Mouse (Mus musculus) MEL (cell line): Measurements from ENCODE around the gene Lrba. TPM values are rescaled to one million over a fixed set of nuclear protein-coding genes. Genes with fewer than 3 reads are reported as not detected.

ENCODE experiments used
- DNase-seq: peaks from one replicate; pipeline ENCODE4 v3.0.0; 2011; ENCODE audit warnings: low read depth, low spot score
- H3K27ac ChIP-seq: 2 replicates; pipeline ENCODE4 v1.5.1; 2012; ENCODE audit warnings: low read depth, mild to moderate bottlenecking, control low read depth, low read length, moderate library complexity; ENCODE audit not compliant: control insufficient read depth
- H3K27me3 ChIP-seq, 2 experiments: fragments of 150-350 bp in 1 of 2; sonication (generic) in 1 of 2; 2 replicates each; pipeline ENCODE4 v1.6.1; 2012; ENCODE audit warnings: low read length in 2 of 2, mild to moderate bottlenecking in 2 of 2, improper control_type of control experiment in 1 of 2, moderate library complexity in 1 of 2; ENCODE audit not compliant: insufficient read depth in 2 of 2, control insufficient read depth in 1 of 2
- H3K36me3 ChIP-seq, 2 experiments: 2 replicates each; pipeline ENCODE4 v1.6.1; 2012 to 2014; ENCODE audit warnings: low read length in 2 of 2, improper control_type of control experiment in 1 of 2, inconsistent platforms in 1 of 2, mild to moderate bottlenecking in 1 of 2; ENCODE audit not compliant: insufficient read depth in 2 of 2, control insufficient read depth in 1 of 2
- H3K4me1 ChIP-seq, 2 experiments: fragments of 150-350 bp in 1 of 2; sonication (generic) in 1 of 2; 2 replicates each; pipeline ENCODE4 v1.6.1; 2012; ENCODE audit warnings: low read length in 2 of 2, improper control_type of control experiment in 1 of 2, mild to moderate bottlenecking in 1 of 2; ENCODE audit not compliant: insufficient read depth in 2 of 2, control insufficient read depth in 1 of 2
- H3K4me3 ChIP-seq, 2 experiments: fragments of 150-350 bp in 1 of 2; sonication (generic) in 1 of 2; 2 replicates each; pipeline ENCODE4 v1.5.1; 2012; ENCODE audit warnings: low read depth in 2 of 2, low read length in 2 of 2, mild to moderate bottlenecking in 2 of 2, moderate library complexity in 2 of 2, control low read depth in 1 of 2, improper control_type of control experiment in 1 of 2; ENCODE audit not compliant: control insufficient read depth in 1 of 2, insufficient read depth in 1 of 2
- H3K79me2 ChIP-seq: 2 replicates; pipeline ENCODE4 v1.6.1; 2012; ENCODE audit warnings: mild to moderate bottlenecking, low read length, moderate library complexity; ENCODE audit not compliant: control insufficient read depth, poor library complexity, insufficient read depth
- H3K9ac ChIP-seq: 2 replicates; pipeline ENCODE4 v1.6.1; 2012; ENCODE audit warnings: low read depth, mild to moderate bottlenecking, control low read depth, low read length, moderate library complexity; ENCODE audit not compliant: control insufficient read depth, poor library complexity, severe bottlenecking
- H3K9me3 ChIP-seq: fragments of 150-350 bp; sonication (generic); replicated peaks from 2 replicates; pipeline ENCODE4 v1.6.1; 2012; ENCODE audit warnings: mild to moderate bottlenecking, low read length, improper control_type of control experiment, moderate library complexity; ENCODE audit not compliant: insufficient read depth
- ELF1 ChIP-seq: IDR thresholded peaks from 2 replicates; pipeline ENCODE4 v1.6.1; 2014; ENCODE audit warnings: low read depth, mild to moderate bottlenecking, inconsistent platforms, low read length, improper control_type of control experiment, moderate library complexity
- EP300 ChIP-seq, 2 experiments: IDR thresholded peaks; 2 replicates each; pipeline ENCODE4 v1.6.1; 2011; ENCODE audit warnings: improper control_type of control experiment in 2 of 2, low read length in 2 of 2, low read depth in 1 of 2, mild to moderate bottlenecking in 1 of 2
- GATA1 ChIP-seq: IDR thresholded peaks from 2 replicates; pipeline ENCODE4 v1.6.1; 2011; ENCODE audit warnings: low read depth, low read length, improper control_type of control experiment
- MAFK ChIP-seq: IDR thresholded peaks from 2 replicates; pipeline ENCODE4 v1.6.1; 2011; ENCODE audit warnings: low read depth, mild to moderate bottlenecking, low read length, improper control_type of control experiment, borderline replicate concordance
- MYC ChIP-seq: IDR thresholded peaks from 2 replicates; pipeline ENCODE4 v1.6.1; 2011; ENCODE audit warnings: low read depth, mild to moderate bottlenecking, low read length, improper control_type of control experiment, moderate library complexity
- POLR2A ChIP-seq, 2 experiments: IDR thresholded peaks; 2 replicates each; pipeline ENCODE4 v1.6.1; 2011 to 2012; ENCODE audit warnings: low read length in 2 of 2, mild to moderate bottlenecking in 2 of 2, control low read depth in 1 of 2, improper control_type of control experiment in 1 of 2, low read depth in 1 of 2, moderate library complexity in 1 of 2; ENCODE audit not compliant: control insufficient read depth in 1 of 2, insufficient read depth in 1 of 2, poor library complexity in 1 of 2
- POLR2AphosphoS5 ChIP-seq: IDR thresholded peaks from 2 replicates; pipeline ENCODE4 v1.6.1; 2012; ENCODE audit warnings: low read depth, borderline replicate concordance, mild to moderate bottlenecking, inconsistent platforms, low read length, moderate library complexity, mixed read lengths
- RCOR1 ChIP-seq: IDR thresholded peaks from 2 replicates; pipeline ENCODE4 v1.6.1; 2012; ENCODE audit warnings: low read depth, mild to moderate bottlenecking, inconsistent platforms, low read length, improper control_type of control experiment
- SIN3A ChIP-seq: IDR thresholded peaks from 2 replicates; pipeline ENCODE4 v1.6.1; 2012; ENCODE audit warnings: low read length, improper control_type of control experiment, inconsistent platforms
- SMC3 ChIP-seq: IDR thresholded peaks from 2 replicates; pipeline ENCODE4 v1.6.1; 2011; ENCODE audit warnings: low read depth, low read length, improper control_type of control experiment
- TBP ChIP-seq: IDR thresholded peaks from 2 replicates; pipeline ENCODE4 v1.8.0; 2011; ENCODE audit warnings: low read depth, low read length, improper control_type of control experiment
- USF1 ChIP-seq: IDR thresholded peaks from 2 replicates; pipeline ENCODE4 v1.6.1; 2014; ENCODE audit warnings: low read depth, mild to moderate bottlenecking, inconsistent platforms, low read length, improper control_type of control experiment, moderate library complexity
- USF2 ChIP-seq, 2 experiments: IDR thresholded peaks; 2 replicates each; pipeline ENCODE4 v1.6.1; 2011 to 2012; ENCODE audit warnings: improper control_type of control experiment in 2 of 2, low read length in 2 of 2, borderline replicate concordance in 1 of 2, inconsistent platforms in 1 of 2, low read depth in 1 of 2, mild to moderate bottlenecking in 1 of 2; ENCODE audit not compliant: insufficient read depth in 1 of 2
- ZC3H11A ChIP-seq: IDR thresholded peaks from 2 replicates; pipeline ENCODE4 v1.6.1; 2012; ENCODE audit warnings: low read depth, mild to moderate bottlenecking, inconsistent platforms, low read length, improper control_type of control experiment
- ZMIZ1 ChIP-seq: IDR thresholded peaks from 2 replicates; pipeline ENCODE4 v1.6.1; 2012; ENCODE audit warnings: low read depth, mild to moderate bottlenecking, inconsistent platforms, low read length, improper control_type of control experiment, moderate library complexity
- ZNF384 ChIP-seq: IDR thresholded peaks from 2 replicates; pipeline ENCODE4 v1.6.1; 2012; ENCODE audit warnings: low read depth, mild to moderate bottlenecking, inconsistent platforms, low read length, improper control_type of control experiment
- polyA plus RNA-seq, 2 experiments: library from polyadenylated mRNA; stranded (reverse) in 1 of 2; unstranded in 1 of 2; fragments of >175 nt in 1 of 2; fragments of >200 nt in 1 of 2; gene quantifications; 2 replicates each; pipeline versions ENCODE4 v1.2.1 to v1.2.4; 2012; ENCODE audit warnings: low replicate concordance in 2 of 2, low read depth in 1 of 2; ENCODE audit not compliant: insufficient read length in 2 of 2, insufficient read depth in 1 of 2, missing spikeins in 1 of 2
- total RNA-seq: library from RNA; depleted of rRNA; stranded (reverse); fragments of 300-350 nt; gene quantifications from 2 replicates; pipeline ENCODE4 v1.2.3, GENCODE M21; 2012

Gene Lrba
- total and polyA plus RNA-seq, 3 experiments, result 10.9 to 17.9 TPM; not detected in 1

GRCm38 (mm10) chr3:86638552-86639348, 414.3 kb downstream of the Lrba start:
- Histone ChIP-seq H3K79me2 (no peaks in the 10 kb centered on the region), H3K27ac (no peak overlapping the region)
- TF ChIP-seq MYC (no peak), TBP (no peak), POLR2A (IDR thresholded peaks at IDR 0.05; ENCODE audit: control insufficient read depth in 1 of 2, insufficient read depth in 1 of 2, low read depth in 1 of 2, low read length in 2 of 2, poor library complexity in 1 of 2) (no peak), POLR2AphosphoS5 (no peak)

DNA sequence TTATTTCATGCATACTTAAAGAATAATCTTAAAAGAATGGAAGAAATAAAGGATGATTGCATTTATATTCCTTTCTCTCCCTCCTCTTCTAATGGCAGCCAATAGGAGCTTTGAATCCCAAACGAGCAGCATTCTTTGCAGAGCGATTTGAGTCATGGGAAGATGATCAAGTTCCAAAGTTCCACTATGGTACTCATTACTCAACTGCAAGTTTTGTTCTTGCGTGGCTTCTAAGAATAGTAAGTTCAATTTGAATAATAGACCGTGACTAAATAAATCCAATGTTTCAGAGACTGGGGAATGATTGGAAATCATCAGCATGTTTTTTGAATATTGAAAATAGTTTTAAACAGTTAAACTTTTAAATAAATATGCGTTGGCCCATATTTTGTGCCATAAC, 416.9 kb downstream of the Lrba start:
- no peak for DNase-seq
- H3K79me2 ChIP-seq, result no peaks in the 10 kb centered on the region
- TF ChIP-seq ELF1 (no peak), ZMIZ1 (no peak), RCOR1 (no peak), SIN3A (no peak), ZNF384 (no peak), GATA1 (no peak), EP300 (IDR thresholded peaks at IDR 0.05; ENCODE audit: low read depth in 1 of 2, low read length in 2 of 2) (no peak), USF1 (no peak), MAFK (no peak), POLR2A (IDR thresholded peaks at IDR 0.05; ENCODE audit: control insufficient read depth in 1 of 2, insufficient read depth in 1 of 2, low read depth in 1 of 2, low read length in 2 of 2, poor library complexity in 1 of 2) (no peak), ZC3H11A (no peak), USF2 (IDR thresholded peaks at IDR 0.05; ENCODE audit: borderline replicate concordance in 1 of 2, insufficient read depth in 1 of 2, low read depth in 1 of 2, low read length in 2 of 2) (no peak), POLR2AphosphoS5 (no peak), SMC3 (no peak)
- TF ChIP-seq, all 39 proteins: peak for 0
- Histone ChIP-seq H3K4me1 (no peaks in the 10 kb centered on the region), H3K27ac (no peak overlapping the region), H3K9ac (no peak overlapping the region), H3K4me3 (no peak overlapping the region), H3K27me3 (no peaks in the 10 kb centered on the region), H3K36me3 (no peaks in the 10 kb centered on the region), H3K9me3 (no peaks in the 10 kb centered on the region)

More at GRCm38 (mm10) chr3:86638552-86639348, 414.3 kb downstream of the Lrba start:
- Histone ChIP-seq H3K4me1 (no peaks in the 10 kb centered on the region), H3K27me3 (no peaks in the 10 kb centered on the region), H3K9me3 (no peaks in the 10 kb centered on the region), H3K9ac (no peak overlapping the region), H3K4me3 (no peak overlapping the region), H3K36me3 (no peaks in the 10 kb centered on the region)
- DNase-seq, result no peak
